Mouse (Mus musculus): Measurements from ENCODE around the gene Pitpnm3.

Pitpnm3 gene

DNA sequence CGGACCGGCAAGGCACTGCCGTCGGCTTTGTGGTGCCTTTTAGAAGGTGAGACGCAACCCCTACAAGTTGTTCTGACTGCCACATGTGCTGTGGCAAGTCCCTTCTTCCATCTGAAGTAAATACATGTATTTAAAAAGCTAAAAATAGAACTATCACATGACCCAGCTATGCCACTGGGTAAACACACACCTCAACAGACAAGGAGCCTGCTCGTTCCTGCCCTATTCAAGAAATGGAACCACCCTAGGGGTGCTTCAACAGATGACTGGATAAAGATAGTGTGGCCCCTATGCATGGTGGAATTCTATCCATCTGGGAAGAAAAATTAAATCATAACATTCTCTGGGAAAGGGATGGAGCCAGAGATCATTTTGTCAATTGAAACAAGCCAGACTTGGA lies 112.8 kb downstream of the Pitpnm3 start:
- WGBS = 95% methylated on average over 6 of the region's 6 CpGs

DNA sequence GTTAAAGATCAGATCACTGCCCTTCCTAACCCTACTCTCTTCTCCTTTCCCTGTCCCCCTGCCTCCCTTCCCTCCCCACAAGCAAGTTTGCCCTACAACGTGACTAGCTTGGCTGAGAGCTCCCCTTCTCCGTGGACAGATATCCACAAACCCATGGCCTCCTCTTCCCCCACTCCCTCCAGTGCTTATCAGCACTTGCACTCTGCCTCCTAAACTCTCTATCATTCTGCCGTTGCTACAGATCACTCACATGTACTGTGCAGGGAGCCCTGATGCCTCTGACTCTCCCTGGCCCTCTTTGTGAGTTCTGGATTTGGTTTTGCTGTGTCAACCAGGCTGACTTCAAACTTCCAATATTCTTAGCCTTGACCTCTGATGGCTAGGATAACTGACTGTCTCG lies 114.6 kb downstream of the Pitpnm3 start:
- 90% methylated on average over 4 of the region's 4 CpGs for WGBS

DNA sequence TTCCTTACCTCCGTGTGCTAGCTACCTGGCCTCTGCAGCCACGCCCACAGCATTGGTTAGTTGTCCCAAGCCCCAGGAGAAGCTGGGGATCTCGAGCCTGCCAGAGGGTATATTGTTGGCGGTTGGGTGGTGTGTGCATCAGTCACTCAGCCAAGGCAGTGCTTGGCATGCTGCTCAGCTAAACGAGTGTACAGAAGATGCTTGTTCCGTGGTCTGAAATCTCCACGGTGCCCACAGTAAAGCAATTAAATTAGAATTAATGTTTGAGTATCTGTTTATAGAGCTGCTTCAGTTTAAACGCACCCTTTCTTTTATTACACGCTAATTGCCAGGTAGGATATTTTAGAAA lies 118.4 kb downstream of the Pitpnm3 start:
- WGBS = 39% methylated on average over 9 of the region's 9 CpGs

DNA sequence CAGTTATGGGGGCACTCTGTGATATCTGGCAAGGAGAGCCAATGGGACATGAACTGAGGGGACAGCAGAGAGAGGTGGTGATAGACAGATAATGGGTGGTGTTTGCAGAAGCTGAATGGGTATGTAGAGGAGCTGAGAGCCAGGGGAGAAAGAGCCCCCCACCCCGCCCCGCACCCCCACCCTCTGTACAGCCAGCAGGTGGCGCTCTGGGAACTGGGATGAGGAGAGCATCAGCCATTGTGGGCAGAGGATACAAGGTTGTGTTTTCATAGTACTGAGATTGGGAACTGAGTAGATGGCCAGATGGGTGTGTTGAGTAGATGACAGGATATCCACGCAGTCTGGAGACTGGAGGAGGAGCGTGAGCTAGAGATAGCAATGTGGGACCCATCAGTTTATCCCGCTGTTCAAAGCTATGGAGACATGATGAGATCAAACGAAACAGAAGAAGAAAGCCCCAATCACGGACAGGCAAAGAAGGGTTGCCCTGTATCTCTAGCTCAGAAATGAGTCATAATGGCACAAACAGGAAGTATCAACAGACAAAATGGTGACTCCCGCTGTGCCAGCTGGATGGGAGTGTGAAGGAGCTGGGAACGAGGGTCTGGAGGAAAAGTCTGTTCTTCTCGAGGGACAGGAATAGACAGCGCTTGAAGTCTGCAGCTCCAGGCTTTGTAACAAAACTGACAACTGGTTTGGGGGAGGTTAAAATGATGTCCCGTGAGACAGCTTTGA lies 118.9 kb downstream of the Pitpnm3 start:
- 52% methylated on average over 13 of the region's 13 CpGs for whole genome bisulfite sequencing

DNA sequence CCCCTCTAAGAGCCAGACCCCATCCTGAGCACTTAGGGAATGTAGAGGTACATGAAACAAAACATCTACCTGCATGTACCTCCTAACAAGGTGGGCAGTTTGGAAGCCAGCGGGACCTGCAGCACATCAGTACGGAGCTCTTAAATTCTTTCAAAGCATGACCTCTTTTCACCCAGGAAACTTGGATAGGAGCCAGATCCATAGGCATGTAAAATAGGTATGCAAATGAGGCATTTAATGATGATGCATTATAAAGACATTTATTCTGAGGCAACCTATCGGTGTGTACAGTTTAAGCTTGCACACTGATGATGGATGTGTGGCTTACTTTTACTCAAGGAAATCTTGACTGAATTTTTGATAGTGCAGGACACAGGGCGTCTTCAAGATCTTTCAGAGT lies 120.9 kb downstream of the Pitpnm3 start:
- 72% methylated on average over 4 of the region's 4 CpGs for WGBS

DNA sequence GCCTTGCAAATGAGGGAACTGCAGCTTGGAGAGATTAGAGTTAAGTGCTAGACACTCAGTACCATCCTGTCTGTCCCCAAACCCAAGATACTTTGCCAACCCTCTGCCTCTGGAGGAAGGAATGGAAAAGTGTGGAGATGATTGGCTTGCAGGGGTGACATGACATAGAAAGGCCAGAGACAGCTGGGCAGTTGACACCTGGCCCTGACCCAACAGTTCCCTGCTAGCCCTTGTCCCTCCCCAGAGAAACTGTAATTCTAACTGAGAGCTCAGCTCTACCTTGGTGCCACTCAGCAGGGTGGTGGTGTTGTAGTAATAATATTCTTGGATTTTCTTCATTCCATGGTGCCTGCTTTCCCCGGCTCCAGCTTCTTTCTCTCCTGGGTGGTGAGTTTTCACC lies 123.6 kb downstream of the Pitpnm3 start:
- 68% methylated on average over 1 of the region's 1 CpGs for WGBS

DNA sequence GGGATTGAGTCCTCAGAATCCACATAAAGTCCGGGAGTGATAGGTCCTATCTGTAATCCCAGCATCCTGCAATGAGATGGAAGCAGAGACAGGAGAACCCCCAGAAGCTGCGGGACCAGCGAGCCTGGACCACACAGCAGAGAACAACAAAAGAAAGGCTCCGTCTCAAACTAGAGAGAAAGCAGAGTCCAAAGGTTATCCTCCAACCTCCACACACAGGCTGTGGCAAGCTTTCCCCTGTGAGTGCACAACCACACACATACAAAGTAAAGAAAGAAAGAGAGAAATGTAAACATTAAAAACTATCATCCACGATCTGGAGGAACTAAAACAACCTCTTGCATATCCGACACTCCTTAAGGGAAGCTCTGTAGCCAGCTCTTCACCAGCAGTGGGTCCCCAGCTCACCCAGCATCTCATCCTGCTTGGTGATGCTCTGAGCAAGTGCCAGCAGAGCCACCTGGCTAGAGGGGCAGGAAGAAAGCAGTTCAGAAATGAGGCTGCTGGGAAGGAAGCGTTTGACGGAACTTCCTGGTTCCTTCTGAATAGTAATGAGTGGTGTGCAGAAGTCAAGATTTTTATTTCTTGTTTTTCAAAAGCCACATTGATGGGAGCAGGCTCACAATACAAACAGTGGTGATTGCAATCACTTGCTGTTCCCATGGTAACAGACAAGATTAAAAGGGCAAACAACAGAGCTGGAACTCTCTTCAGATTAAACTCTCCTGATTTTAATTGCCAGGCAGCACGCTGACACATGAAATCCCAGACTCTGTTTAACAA lies 124.4 kb downstream of the Pitpnm3 start:
- 50% methylated on average over 9 of the region's 9 CpGs for WGBS

DNA sequence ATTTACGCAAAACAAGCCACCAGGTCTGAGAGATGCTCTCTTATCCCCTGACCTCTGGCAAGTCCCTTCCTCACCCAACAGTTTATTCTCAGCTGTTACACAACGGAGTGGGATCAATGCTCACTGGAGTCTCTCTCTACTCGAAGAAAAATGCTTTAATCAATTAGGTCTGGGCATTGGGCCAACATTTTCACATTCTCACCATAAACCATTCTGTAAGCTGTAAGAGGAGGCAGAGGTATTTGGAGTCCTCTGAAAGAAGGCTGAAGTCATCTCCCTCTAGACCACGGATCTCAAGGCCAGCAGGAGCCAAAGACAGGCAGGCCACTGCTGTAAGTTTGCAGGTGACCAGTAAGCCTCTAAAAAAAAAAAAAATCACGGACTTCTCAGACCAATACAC lies 125.2 kb downstream of the Pitpnm3 start:
- 45% methylated on average over 5 of the region's 5 CpGs for WGBS

DNA sequence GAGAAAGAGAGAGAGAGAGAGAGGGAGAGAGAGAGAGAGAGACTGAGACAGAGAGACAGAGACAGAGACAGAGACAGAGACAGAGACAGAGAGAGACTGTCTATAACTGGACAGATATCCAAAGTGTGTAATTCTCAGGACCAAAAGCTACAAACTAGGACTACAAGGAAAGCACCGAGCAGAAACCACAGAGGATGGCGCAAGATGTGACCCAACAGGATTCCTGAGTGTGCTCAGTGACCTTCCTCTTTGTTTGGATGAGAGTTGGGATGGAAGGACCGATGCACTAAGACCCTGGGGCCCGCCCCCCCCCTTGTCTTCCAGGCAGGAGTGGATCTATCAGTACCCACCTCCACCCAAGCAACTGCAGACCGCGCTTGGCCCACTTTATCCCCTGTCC lies 130.0 kb downstream of the Pitpnm3 start:
- 88% methylated on average over 6 of the region's 6 CpGs for WGBS

DNA sequence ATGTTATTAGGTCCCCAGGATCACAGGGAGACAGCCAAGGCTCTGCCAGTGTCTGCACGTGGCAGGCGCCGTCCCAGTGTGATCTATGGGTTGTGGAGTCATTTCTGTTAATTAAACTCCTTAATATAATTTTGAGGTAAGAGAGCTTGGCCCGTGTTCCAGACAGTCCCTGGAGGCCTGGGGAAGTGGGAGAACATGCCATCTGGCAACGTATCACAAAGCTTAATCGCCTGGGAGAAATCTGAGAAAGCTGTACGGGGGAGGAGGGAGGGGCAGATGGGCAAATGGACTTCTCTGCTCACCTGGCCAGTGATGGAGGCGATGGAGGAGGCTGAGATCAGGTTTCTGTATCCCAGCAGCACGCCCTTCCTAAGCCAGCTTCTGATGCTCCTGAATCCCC lies 132.4 kb downstream of the Pitpnm3 start:
- 56% methylated on average over 9 of the region's 9 CpGs for WGBS

DNA sequence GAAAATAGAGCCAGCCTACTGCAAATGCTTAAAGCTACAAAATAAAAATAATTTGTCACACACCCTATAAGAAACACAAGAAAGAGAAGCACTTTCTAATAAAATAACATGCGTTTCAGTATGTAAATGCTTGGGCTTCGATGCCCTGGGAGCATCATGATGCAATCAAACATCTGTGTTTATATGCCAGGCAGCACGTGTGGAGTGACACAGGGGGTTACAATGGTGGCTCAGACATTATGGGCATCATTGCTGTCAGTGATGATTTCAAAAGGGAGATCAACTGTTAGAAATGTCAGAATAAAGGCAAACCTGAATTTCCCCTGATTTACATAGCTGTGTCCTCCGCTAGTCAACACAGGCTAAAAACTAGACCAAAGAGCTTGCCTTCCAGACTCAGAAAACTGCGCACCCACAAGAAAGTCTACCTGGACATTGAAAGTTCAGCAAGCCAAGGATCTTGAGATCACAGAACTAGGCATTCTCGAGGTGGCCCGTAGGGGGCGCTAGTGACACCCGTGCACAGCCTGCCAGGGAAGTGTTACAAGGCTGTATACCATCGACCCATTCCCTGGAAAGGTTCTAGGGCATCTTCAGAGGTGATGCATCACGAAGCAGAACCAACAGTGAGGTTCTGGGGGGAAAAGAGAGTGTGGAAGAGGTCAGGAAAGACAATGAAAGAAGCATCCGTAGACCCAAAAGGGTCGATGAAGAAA lies 133.3 kb downstream of the Pitpnm3 start:
- WGBS = 48% methylated on average over 13 of the region's 13 CpGs

DNA sequence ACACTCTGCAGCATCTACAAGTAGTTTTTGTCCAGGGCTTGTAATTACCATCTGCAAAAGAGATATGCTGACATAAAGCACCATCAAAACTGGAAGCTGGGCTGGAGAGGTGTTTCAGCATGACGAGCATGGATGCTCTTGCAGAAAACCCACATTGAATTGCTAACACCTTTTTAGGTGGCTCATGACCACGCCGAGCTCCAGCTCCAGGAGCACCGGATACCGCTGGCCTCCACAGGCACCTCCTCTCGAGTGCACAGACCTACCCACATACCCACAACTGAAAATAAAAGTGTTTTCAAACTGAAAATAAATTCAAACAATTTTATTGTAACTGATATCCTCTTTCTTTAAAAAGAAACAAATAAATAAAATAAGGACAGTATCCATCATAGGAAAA lies 135.4 kb downstream of the Pitpnm3 start:
- 91% methylated on average over 6 of the region's 6 CpGs for WGBS
